Mouse (Mus musculus) monocyte, adult 5-6 weeks (primary cell): ENCODE measurements around the gene Tmem177. TPM values are rescaled to one million over a fixed set of nuclear protein-coding genes. Genes with fewer than 3 reads are reported as not detected.

Experiments
- ATAC-seq: fragments of 153-309, 156-312 bp; replicated peaks from 2 replicates; pipeline ENCODE4 v1.8.0; 2017; ENCODE audit warnings: mild to moderate bottlenecking; ENCODE audit not compliant: low TSS enrichment, insufficient number of reproducible peaks, severe bottlenecking, poor library complexity, low FRiP score
- total RNA-seq: library from RNA; stranded (forward); fragments of 200-1000, 200-491, 200-594 nt; gene quantifications from 3 replicates; pipeline ENCODE4 v1.2.3, GENCODE M21; 2017

The Tmem177 gene
- total RNA-seq, 1 experiment from 2014 or later: 0.76 TPM

GRCm38 (mm10) chr1:119892933-119893332, 20.1 kb downstream of the Tmem177 start:
- ATAC-seq: no peak

DNA sequence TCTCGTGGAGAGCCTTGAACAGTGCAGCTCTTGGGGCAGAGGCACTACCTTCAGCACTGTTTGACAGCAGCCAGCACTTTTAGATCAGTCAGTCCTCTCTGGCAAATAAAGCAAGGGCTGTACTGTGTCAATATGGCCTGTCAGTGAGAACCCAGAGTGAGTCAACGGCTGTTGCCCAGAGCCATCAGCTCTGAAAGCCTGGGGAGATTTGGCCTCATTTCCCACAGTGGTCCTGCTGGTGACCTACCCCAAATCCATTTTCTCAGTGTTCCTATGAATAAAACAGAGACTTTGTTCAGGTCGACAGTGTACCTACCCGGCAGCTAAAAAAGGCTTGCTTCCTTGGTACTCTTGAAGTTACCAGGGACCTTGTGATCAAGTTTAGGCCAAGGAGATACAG, 21.1 kb downstream of the Tmem177 start:
- no peak for ATAC-seq

DNA sequence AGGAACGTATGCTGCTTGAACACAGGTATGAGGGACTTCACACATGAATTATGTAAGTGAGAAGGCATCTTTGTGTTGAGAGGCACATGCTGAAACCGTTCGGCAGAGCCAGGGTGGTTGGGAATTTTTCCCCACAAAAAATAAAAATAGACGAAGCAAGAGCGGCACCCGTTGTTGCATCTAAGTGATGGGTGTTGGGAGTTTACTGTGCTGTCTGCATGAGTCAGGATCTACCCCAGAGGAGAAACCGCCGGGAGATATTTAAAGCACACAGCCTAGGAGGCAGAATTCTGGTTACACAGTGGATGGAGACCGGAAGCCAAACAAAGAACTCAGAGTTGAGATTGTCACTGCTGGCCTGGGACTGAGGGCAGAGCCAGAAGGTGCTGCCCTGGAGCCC, 21.9 kb downstream of the Tmem177 start:
- no peak for ATAC-seq

DNA sequence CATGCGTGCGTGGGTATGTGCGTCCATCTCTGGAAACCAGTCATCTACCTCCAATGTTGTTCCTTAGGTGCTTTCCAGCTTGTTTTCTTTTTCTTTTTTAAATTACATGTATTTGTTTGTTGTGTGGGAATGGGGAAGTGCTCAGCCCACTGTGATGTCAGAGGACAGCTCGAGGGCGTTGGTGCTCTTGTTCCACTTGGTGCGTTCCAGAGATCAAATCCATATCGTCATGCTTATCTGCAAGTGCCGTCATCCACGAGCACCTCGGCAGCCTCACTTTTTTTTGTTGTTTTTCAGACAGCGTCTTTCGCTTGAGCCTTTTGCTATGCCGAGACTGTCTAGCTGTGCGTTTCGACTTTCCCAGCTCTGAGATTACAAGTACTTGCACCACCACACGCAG, 23.7 kb downstream of the Tmem177 start:
- ATAC-seq: no peak

DNA sequence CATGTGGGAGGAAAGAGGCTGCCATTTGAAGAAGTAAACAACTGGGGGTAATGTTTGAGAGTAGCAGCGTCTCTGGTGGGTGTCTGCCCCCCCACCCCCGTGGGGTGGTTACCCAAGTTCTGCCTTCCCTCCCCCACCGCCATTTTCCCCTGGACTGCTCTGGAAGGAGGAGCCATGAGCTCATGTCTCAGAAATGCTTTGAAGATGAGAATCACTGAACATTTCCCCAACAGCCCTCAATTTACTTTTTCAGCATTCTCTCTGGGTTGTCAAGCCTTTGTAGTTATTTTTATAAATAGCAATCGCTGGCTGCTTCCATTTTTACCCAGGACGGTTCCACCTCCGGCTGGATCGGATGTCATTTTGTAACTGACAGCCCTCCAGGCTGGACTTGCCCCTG, 26.7 kb downstream of the Tmem177 start:
- no peak for ATAC-seq

- no peak for ATAC-seq
Measured at GRCm38 (mm10) chr1:119884272-119884671, 28.7 kb downstream of the Tmem177 start.

DNA sequence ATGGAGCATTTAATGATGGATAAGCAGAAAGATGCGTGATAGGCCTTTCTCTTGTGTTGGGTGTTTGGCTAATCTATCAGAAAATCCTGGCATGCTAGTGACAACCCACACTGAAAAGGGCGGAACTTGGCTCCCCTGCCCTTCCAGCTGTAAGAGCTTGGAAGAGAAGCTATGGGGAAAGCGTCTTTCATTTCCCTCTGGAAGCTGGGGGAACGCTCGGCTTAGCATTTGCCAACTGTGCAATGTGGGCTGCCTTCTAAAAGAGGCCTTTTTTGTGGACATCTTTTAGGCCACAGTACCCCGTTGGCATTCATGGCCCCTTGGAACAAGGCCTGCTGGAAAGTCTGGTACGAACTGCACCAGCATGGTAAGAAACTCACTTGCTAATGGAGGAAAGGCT, 34.1 kb downstream of the Tmem177 start:
- no peak for ATAC-seq

DNA sequence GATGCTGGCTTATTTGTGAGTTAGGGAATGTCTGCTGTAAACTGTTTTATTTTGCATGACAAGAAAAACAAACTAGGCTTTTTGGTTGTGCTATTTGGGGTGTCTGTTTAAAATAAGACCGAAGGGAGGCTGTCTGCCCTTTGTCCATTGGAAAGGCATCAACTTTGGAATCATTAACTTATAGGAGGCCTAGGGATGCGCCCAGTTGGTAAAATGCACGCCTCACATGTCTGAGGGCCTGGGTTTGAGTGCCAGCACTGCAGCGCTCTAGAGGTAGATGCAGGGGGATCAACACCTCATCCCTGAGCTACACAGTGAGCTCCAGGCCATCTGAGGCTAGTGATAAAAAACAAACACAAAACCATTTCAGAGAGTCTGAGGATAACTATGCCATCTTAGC, 35.5 kb downstream of the Tmem177 start:
- ATAC-seq: no peak

GRCm38 (mm10) chr1:119868395-119869161, 44.4 kb downstream of the Tmem177 start:
- no peak for ATAC-seq

DNA sequence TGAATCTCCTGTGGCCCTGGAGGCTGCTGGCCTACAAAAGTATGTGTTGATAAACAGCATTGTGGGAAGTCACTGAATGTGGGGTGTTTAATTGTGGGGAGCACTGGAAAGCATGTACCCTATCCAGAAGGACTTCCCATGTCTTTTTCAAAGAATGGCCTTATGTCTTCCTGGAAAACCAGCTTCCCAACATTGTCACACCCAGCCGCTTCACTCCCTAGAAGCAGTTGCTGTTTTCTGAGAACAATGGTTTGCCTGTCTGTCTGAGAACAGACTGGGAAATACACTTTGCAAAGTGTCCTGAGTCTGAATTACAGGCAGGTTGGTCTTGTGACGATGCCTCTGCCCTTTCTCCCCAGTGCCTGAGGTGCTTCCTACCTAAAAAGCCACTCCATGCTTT, 45.7 kb downstream of the Tmem177 start:
- ATAC-seq: no peak

- no peak for ATAC-seq
Measured at GRCm38 (mm10) chr1:119865311-119865710, 47.7 kb downstream of the Tmem177 start.

DNA sequence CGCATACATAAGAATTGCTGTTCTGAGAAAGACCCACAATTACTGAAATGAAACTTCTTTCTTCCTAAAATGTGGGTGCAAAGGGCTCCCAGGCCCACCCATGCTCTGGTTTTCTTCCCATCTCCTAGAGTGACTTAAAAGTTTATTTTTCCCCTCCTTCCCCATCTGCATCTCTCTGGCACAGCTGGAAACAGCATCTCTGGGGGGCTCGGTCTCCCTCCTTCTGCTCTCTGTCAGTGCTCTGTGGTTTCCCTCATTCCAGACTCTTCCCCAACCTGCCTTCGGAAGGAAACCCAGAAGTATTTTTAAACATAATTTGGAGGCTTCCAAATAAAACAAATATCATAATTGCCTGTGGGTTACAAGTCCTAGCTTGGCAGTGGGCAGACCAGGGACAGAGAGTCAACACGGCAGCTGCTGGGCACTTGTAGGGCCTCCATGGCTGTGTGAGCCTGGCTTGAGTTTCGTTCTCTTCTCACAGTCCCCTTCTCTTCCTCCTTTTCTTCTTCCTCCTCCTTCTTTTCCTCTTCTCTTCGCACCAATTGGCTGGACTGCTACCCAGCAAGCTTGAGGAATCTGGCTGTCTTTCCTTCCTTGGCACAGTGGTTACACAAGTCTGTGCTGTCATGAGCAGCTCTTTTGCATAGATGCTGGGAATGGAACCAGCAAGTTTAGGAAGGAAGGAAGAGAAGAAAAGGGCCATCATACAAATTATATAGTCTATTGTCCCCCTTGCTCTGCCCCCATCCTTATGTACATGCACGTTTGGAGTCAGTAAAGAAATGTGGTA, 49.3 kb downstream of the Tmem177 start:
- ATAC-seq: no peak

GRCm38 (mm10) chr1:119859566-119859965, 53.4 kb downstream of the Tmem177 start:
- no peak for ATAC-seq

Other genes with a start within 250 kb of the Tmem177 start
- gene Ptpn4, start 75.6 kb downstream of the Tmem177 start, total RNA-seq: 20.2 to 103 TPM (median 20.9 TPM) in 3 replicates
- not detected in 3 replicates for gene Cfap221, start 84.0 kb upstream of the Tmem177 start, total RNA-seq
- not detected in 3 replicates for gene Sctr, start 93.7 kb upstream of the Tmem177 start, total RNA-seq
- gene Tmem37, start 160.9 kb upstream of the Tmem177 start, total RNA-seq: 3.2 to 9.4 TPM (median 8.2 TPM) in 3 replicates
- gene Dbi, start 207.9 kb upstream of the Tmem177 start, total RNA-seq: 183 to 239 TPM (median 190 TPM) in 3 replicates
- gene 3110009E18Rik, start 208.0 kb upstream of the Tmem177 start, total RNA-seq: 3.0 to 10.3 TPM (median 8.4 TPM) in 3 replicates